Mouse (Mus musculus): ENCODE data around the gene Dhrs3. TPM values are rescaled to one million over a fixed set of nuclear protein-coding genes. Genes with fewer than 3 reads are reported as not detected.

Dhrs3 gene
- polyA plus RNA-seq, 1 experiment from 2014 or later = 35.6 TPM

DNA sequence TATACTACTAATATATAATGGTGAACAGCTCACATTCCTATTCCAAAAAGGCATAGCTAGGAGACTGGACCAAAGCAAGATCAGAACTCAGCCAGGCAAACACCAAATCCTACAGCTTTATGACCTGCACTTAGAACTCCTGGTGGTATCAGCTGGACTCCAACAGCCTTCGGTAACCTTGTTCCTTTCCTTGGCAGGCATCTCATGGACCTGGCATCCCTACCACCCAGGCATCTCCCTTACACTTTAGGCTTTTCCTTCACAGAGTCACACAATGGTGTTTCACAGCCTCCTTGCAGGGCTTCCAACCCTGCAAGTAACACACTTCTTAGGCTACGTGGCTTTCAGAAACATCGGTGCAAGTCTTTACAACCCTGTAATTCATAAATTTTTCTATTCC lies 75.7 kb downstream of the Dhrs3 start:
- H3K9ac ChIP-seq = no peak overlapping the region
- H3K36me3 ChIP-seq (replicated peaks) = no peaks in the 10 kb centered on the region
- ATAC-seq (replicated peaks) = no peak
- no peaks in the 10 kb centered on the region for H3K9me3 ChIP-seq
- no peaks in the 10 kb centered on the region for H3K27me3 ChIP-seq (replicated peaks)
- WGBS = 93% methylated on average over 3 of the region's 3 CpGs
- no peak overlapping the region for H3K27ac ChIP-seq
- no peak overlapping the region for H3K4me2 ChIP-seq
- H3K4me1 ChIP-seq = no peaks in the 10 kb centered on the region
- H3K4me3 ChIP-seq = no peak overlapping the region

DNA sequence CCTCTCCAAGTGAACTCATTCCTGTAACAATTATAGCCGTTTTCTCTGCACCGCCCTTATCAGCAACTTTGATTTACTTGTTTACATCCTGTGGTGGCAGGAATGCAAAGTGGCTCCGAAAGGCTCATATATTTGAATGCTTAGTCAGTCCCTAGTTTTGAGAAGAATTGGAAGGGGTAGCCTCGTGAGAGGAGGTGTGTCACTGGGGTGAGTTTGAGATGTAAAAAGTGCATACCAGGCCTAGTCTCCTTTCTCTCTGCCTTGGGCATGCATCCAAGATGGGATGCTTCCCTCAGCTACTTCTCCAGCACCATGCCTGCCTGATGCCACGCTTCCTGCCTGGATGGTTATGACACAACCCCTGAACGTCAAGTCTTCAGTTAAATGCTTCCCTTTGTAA lies 76.4 kb downstream of the Dhrs3 start:
- H3K27ac ChIP-seq = no peak overlapping the region
- no peaks in the 10 kb centered on the region for H3K9me3 ChIP-seq
- H3K9ac ChIP-seq = no peak overlapping the region
- H3K4me2 ChIP-seq = no peak overlapping the region
- H3K4me1 ChIP-seq = no peaks in the 10 kb centered on the region
- H3K27me3 ChIP-seq (replicated peaks) = no peaks in the 10 kb centered on the region
- no peak overlapping the region for H3K4me3 ChIP-seq
- 77% methylated on average over 6 of the region's 6 CpGs for WGBS
- ATAC-seq (replicated peaks) = no peak
- H3K36me3 ChIP-seq (replicated peaks) = no peaks in the 10 kb centered on the region

DNA sequence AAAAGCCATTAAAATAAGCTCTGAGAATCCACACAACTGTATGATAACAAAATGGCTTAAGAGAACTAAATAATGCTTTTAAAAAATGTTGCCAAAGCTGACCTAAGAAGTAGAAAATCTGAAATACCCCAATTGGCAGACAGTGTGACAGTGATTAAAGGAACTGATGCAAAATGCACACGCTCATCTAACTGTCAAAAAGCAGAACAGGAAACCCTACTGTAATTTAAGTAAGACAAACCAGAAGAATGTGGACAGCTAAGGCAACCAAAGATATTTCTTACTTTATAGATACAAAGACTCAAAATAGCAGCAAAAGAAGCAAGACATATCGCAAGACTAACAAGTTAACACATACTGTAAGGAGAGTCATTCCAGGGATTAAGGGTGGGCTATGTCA lies 78.4 kb downstream of the Dhrs3 start:
- Histone ChIP-seq H3K9me3 (no peaks in the 10 kb centered on the region), H3K27ac (no peak overlapping the region), H3K36me3 (replicated peaks) (no peaks in the 10 kb centered on the region), H3K4me2 (no peak overlapping the region), H3K4me3 (no peak overlapping the region), H3K4me1 (no peaks in the 10 kb centered on the region), H3K9ac (no peak overlapping the region), H3K27me3 (replicated peaks) (no peaks in the 10 kb centered on the region)
- ATAC-seq (replicated peaks) = no peak
- 96% methylated on average over 2 of the region's 2 CpGs for WGBS

DNA sequence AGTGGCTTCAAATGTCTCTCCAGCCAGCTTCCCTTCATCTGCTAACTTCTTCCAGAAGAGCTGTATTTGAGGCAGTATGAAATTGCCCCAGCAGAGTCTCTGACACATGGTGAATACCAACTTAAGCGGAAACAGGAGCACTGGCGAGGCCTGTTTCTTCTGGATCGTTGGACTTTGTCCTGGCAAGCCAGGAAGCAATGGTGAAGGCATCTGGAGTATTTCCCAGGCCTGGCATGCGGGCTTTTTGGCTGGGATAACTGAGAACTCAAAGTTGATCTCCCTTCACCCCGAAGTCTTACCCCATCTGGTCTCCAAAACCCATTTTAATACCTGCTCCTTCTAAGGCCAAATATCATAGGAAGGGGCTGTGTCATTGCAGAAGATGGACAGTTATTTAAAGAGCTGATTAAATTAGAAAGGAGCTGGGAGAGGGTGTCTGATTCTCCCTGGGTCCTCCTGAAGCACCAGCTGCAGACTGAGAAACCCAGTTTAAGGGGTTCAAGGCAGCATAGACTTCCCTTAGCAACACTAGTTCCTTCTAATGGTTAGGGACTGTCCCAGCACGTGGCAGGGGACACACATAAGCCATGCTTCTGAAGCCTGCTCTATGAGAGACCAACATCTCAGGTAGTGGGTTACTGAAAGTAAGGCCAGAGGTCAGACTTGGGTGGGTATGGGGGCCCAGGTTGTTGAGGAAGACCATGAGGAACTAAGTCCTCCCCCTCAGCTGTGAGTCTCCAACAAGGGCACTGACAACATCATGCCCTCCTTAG lies 80.5 kb downstream of the Dhrs3 start:
- Histone ChIP-seq H3K4me3 (no peak overlapping the region), H3K4me1 (no peaks in the 10 kb centered on the region), H3K27me3 (replicated peaks) (no peaks in the 10 kb centered on the region), H3K36me3 (replicated peaks) (no peaks in the 10 kb centered on the region), H3K4me2 (no peak overlapping the region), H3K9ac (no peak overlapping the region), H3K27ac (no peak overlapping the region), H3K9me3 (no peaks in the 10 kb centered on the region)
- no peak for ATAC-seq (replicated peaks)
- WGBS = 81% methylated on average over 6 of the region's 6 CpGs

DNA sequence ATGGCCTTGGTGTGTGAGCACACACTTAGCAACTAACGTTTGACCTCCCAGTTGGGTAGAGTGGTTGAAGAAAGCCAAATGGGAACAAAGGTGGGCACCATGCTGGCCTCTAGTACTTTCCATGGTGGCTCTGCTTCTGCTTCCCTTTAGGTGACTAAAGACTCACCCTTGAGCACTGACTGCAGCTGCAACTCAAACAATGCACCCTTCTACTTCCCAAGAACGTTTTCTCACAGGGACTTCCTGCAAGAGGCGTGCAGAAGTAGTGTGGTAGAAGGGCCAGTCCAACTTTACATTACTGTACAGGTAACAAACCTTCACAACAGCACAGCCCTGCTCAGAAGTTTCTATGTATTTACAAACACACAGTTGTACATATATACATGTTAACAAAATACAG lies 81.8 kb downstream of the Dhrs3 start:
- Histone ChIP-seq H3K36me3 (replicated peaks) (no peaks in the 10 kb centered on the region), H3K4me2 (no peak overlapping the region), H3K27me3 (replicated peaks) (no peaks in the 10 kb centered on the region), H3K4me3 (no peak overlapping the region), H3K27ac (no peak overlapping the region), H3K4me1 (no peaks in the 10 kb centered on the region), H3K9me3 (no peaks in the 10 kb centered on the region), H3K9ac (no peak overlapping the region)
- ATAC-seq (replicated peaks) = no peak
- WGBS = 91% methylated on average over 3 of the region's 3 CpGs

DNA sequence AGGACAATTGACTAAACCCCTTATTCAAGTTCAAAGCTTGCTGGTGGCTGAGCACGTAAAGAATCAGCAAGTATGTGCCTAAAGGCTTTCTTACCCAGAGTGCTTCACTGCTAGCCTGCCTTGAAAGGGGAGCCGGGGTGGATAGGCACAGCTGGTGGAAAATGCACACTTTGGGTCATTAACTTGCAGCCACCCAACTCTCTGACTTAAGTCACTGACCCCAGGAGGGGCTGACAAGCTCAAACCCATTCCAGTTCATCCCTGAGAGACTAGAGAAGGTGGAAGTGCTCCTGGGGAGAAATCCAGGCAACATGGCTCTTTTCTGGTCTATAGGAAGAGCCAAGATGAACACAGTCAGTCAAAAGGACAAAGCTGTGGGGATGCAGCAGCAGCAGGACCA lies 82.9 kb downstream of the Dhrs3 start:
- no peak overlapping the region for H3K27ac ChIP-seq
- no peaks in the 10 kb centered on the region for H3K27me3 ChIP-seq (replicated peaks)
- H3K4me1 ChIP-seq = no peaks in the 10 kb centered on the region
- no peaks in the 10 kb centered on the region for H3K9me3 ChIP-seq
- WGBS = 31% methylated on average over 2 of the region's 2 CpGs
- no peak overlapping the region for H3K9ac ChIP-seq
- H3K4me3 ChIP-seq = no peak overlapping the region
- no peak overlapping the region for H3K4me2 ChIP-seq
- H3K36me3 ChIP-seq (replicated peaks) = no peaks in the 10 kb centered on the region
- ATAC-seq (replicated peaks) = no peak

DNA sequence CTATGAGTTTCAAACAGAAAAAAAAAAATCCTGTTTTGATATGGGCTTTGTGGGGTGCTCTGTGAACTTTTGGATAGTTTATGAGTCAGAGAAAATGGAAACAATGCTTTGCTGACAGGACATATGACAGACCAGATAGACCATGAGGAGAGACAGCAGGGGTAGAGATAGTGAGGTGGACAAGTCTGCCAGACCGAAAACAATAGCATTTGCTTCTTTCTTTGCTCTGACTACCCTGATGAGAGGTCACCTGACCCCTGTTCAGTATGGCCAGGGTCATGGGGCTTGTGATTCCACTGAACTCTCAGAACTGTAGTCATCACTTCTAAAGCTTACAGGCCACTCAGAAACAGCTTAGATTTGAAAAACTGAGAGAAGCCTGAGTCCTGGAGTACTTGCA lies 84.4 kb downstream of the Dhrs3 start:
- WGBS = 68% methylated on average over 1 of the region's 1 CpGs

More for the DNA sequence above, 84.4 kb downstream of the Dhrs3 start:
- H3K36me3 ChIP-seq (replicated peaks) = 0 out of 2 replicates have a peak, but pooled peaks cover 2% of the 10 kb centered on the region
- H3K27ac ChIP-seq = no peak overlapping the region
- H3K9ac ChIP-seq = no peak overlapping the region
- H3K4me3 ChIP-seq = no peak overlapping the region
- no peaks in the 10 kb centered on the region for H3K4me1 ChIP-seq
- no peaks in the 10 kb centered on the region for H3K9me3 ChIP-seq
- ATAC-seq (replicated peaks) = no peak
- H3K27me3 ChIP-seq (replicated peaks) = no peaks in the 10 kb centered on the region
- no peak overlapping the region for H3K4me2 ChIP-seq

Other genes with a start within 250 kb of the Dhrs3 start
- not detected in 2 replicates for gene Gm436, start 206.5 kb upstream of the Dhrs3 start, polyA plus RNA-seq (2015; fragmentation: Nextera tagmentation; extraction: Ambion mirVana)
- gene Gm13178, start 171.4 kb upstream of the Dhrs3 start, polyA plus RNA-seq (2015; fragmentation: Nextera tagmentation; extraction: Ambion mirVana) = not detected in 2 replicates
- not detected in 2 replicates for gene Gm438, start 106.2 kb upstream of the Dhrs3 start, polyA plus RNA-seq (2015; fragmentation: Nextera tagmentation; extraction: Ambion mirVana)

Measured in midbrain, embryonic 15.5 days (tissue).